Mouse (Mus musculus) heart, postnatal 0 days (tissue): ENCODE data around the gene Astn2. TPM values are rescaled to one million over a fixed set of nuclear protein-coding genes. Genes with fewer than 3 reads are reported as not detected.

Source experiments
- ATAC-seq: fragments of 200-750 bp; cut with Nextera tagmentation; 2 replicates; pipeline ENCODE4 v1.8.0; 2017; ENCODE audit warnings: low read depth, moderate number of reproducible peaks, moderate library complexity; ENCODE audit not compliant: insufficient read depth
- DNase-seq: peaks from one replicate; pipeline ENCODE4 v3.0.0-alpha.2; 2016; ENCODE audit warnings: low spot score
- H3K27ac ChIP-seq: fragments of 300-500 bp; sonication (generic); 2 replicates; pipeline ENCODE4 v1.5.1; 2014; ENCODE audit warnings: low read depth, mild to moderate bottlenecking
- H3K27me3 ChIP-seq: fragments of 300-500 bp; sonication (generic); 2 replicates; pipeline ENCODE4 v1.6.1; 2014; ENCODE audit warnings: low read length, mixed read lengths; ENCODE audit not compliant: control insufficient read depth, insufficient read depth
- H3K36me3 ChIP-seq: fragments of 300-500 bp; sonication (generic); replicated peaks from 2 replicates; pipeline ENCODE4 v1.6.1; 2014; ENCODE audit warnings: low read length, mixed read lengths; ENCODE audit not compliant: control insufficient read depth, insufficient read depth
- H3K4me1 ChIP-seq: fragments of 300-500 bp; sonication (generic); 2 replicates; pipeline ENCODE4 v1.6.1; 2014; ENCODE audit warnings: antibody characterized with exemption; ENCODE audit not compliant: control insufficient read depth, insufficient read depth
- H3K4me2 ChIP-seq: fragments of 300-500 bp; sonication (generic); 2 replicates; pipeline ENCODE4 v1.6.1; 2014; ENCODE audit warnings: low read depth, mild to moderate bottlenecking, low read length, moderate library complexity
- H3K4me3 ChIP-seq: fragments of 300-500 bp; sonication (generic); 2 replicates; pipeline ENCODE4 v1.5.1; 2014; ENCODE audit warnings: low read depth, low read length
- H3K9ac ChIP-seq: fragments of 300-500 bp; sonication (generic); replicated peaks from 2 replicates; pipeline ENCODE4 v1.6.1; 2014; ENCODE audit warnings: low read depth, low read length, mixed read lengths
- H3K9me3 ChIP-seq: fragments of 300-500 bp; sonication (generic); replicated peaks from 2 replicates; pipeline ENCODE4 v1.6.1; 2016; ENCODE audit warnings: low read length; ENCODE audit not compliant: control insufficient read depth
- CTCF ChIP-seq: IDR thresholded peaks from 2 replicates; pipeline ENCODE4 v1.5.1; 2016; ENCODE audit warnings: antibody characterized with exemption, control low read depth, low read depth
- EP300 ChIP-seq: IDR thresholded peaks from 2 replicates; pipeline ENCODE4 v1.6.1; 2016; ENCODE audit warnings: antibody characterized with exemption, low read depth
- WGBS: fragments of 180-500 bp; shearing (Covaris S2); extraction: QIAGEN DNeasy Blood & Tissue Kit; methylation state at CpG from one replicate; pipeline ENCODE4 v1.1.7; 2014; 5-methylcytosine and 5-hydroxymethylcytosine counted together
- polyA plus RNA-seq: library from polyadenylated mRNA; unstranded; fragments of >200 nt; fragmentation: Nextera tagmentation; extraction: Ambion mirVana; gene quantifications from 2 replicates; pipeline ENCODE4 v1.2.1, GENCODE M21; 2015
- total RNA-seq: library from RNA; depleted of rRNA; stranded (reverse); fragments of >200 nt; gene quantifications from 2 replicates; pipeline ENCODE4 v1.2.3, GENCODE M21; 2014; ENCODE audit warnings: low replicate concordance

Gene Astn2
- total and polyA plus RNA-seq, 2 experiments from 2014 or later: 0.25 to 3.7 TPM

- Histone ChIP-seq H3K36me3 (no peaks in the 10 kb centered on the region), H3K27me3 (no peaks in the 10 kb centered on the region)
- TF ChIP-seq CTCF (no peak), EP300 (no peak)
Measured at GRCm38 (mm10) chr4:65773368-65774010, 630.9 kb downstream of the Astn2 start.

GRCm38 (mm10) chr4:65770952-65771351 lies 633.5 kb downstream of the Astn2 start:
- Histone ChIP-seq H3K4me1 (no peaks in the 10 kb centered on the region), H3K4me2 (no peak overlapping the region), H3K9me3 (no peaks in the 10 kb centered on the region), H3K4me3 (no peak overlapping the region), H3K27ac (no peak overlapping the region), H3K9ac (no peak overlapping the region), H3K36me3 (no peaks in the 10 kb centered on the region), H3K27me3 (no peaks in the 10 kb centered on the region)
- TF ChIP-seq EP300: no peak
- TF ChIP-seq CTCF: no peak
- ATAC-seq (no peak), DNase-seq (no peak)
- WGBS: 81% methylated on average over 4 of the region's 4 CpGs

More at GRCm38 (mm10) chr4:65773368-65774010, 630.9 kb downstream of the Astn2 start:
- no peak for DNase-seq
- H3K9me3 ChIP-seq: no peaks in the 10 kb centered on the region
- WGBS: 74% methylated on average over 5 of the region's 5 CpGs
- no peak overlapping the region for H3K9ac ChIP-seq
- no peak for ATAC-seq
- no peaks in the 10 kb centered on the region for H3K4me1 ChIP-seq
- H3K4me2 ChIP-seq: no peak overlapping the region
- no peak overlapping the region for H3K27ac ChIP-seq
- H3K4me3 ChIP-seq: no peak overlapping the region

- no peak for ATAC-seq
- WGBS: 42% methylated on average over 2 of the region's 2 CpGs
- H3K9me3 ChIP-seq: no peaks in the 10 kb centered on the region
Measured at GRCm38 (mm10) chr4:65767919-65768318, 636.5 kb downstream of the Astn2 start.

GRCm38 (mm10) chr4:65767431-65767830 lies 637.0 kb downstream of the Astn2 start:
- no peak overlapping the region for H3K27ac ChIP-seq
- TF ChIP-seq CTCF (no peak), EP300 (no peak)
- no peaks in the 10 kb centered on the region for H3K4me1 ChIP-seq
- H3K4me2 ChIP-seq: no peak overlapping the region
- WGBS: 74% methylated on average over 4 of the region's 4 CpGs
- H3K4me3 ChIP-seq: no peak overlapping the region
- no peaks in the 10 kb centered on the region for H3K27me3 ChIP-seq
- no peak for ATAC-seq
- no peaks in the 10 kb centered on the region for H3K9me3 ChIP-seq
- DNase-seq: no peak
- no peak overlapping the region for H3K9ac ChIP-seq
- no peaks in the 10 kb centered on the region for H3K36me3 ChIP-seq

More at GRCm38 (mm10) chr4:65767919-65768318, 636.5 kb downstream of the Astn2 start:
- H3K4me3 ChIP-seq: no peak overlapping the region
- TF ChIP-seq EP300: no peak
- no peak for TF ChIP-seq CTCF
- no peaks in the 10 kb centered on the region for H3K4me1 ChIP-seq
- H3K36me3 ChIP-seq: no peaks in the 10 kb centered on the region
- H3K4me2 ChIP-seq: no peak overlapping the region
- no peak overlapping the region for H3K9ac ChIP-seq
- no peaks in the 10 kb centered on the region for H3K27me3 ChIP-seq
- DNase-seq: no peak
- no peak overlapping the region for H3K27ac ChIP-seq

GRCm38 (mm10) chr4:65765312-65765711 lies 639.1 kb downstream of the Astn2 start:
- Histone ChIP-seq H3K4me1 (no peaks in the 10 kb centered on the region), H3K36me3 (no peaks in the 10 kb centered on the region), H3K27ac (no peak overlapping the region), H3K4me3 (no peak overlapping the region), H3K9me3 (no peaks in the 10 kb centered on the region), H3K27me3 (no peaks in the 10 kb centered on the region), H3K4me2 (no peak overlapping the region), H3K9ac (no peak overlapping the region)
- ATAC-seq (no peak), DNase-seq (no peak)
- 65% methylated on average over 3 of the region's 3 CpGs for WGBS
- no peak for TF ChIP-seq CTCF
- no peak for TF ChIP-seq EP300

- no peak overlapping the region for H3K27ac ChIP-seq
- no peaks in the 10 kb centered on the region for H3K4me1 ChIP-seq
- no peaks in the 10 kb centered on the region for H3K27me3 ChIP-seq
- WGBS: 68% methylated on average over 4 of the region's 4 CpGs
- ATAC-seq (no peak), DNase-seq (no peak)
- H3K36me3 ChIP-seq: no peaks in the 10 kb centered on the region
- H3K9me3 ChIP-seq: no peaks in the 10 kb centered on the region
- H3K9ac ChIP-seq: no peak overlapping the region
- no peak overlapping the region for H3K4me2 ChIP-seq
- H3K4me3 ChIP-seq: no peak overlapping the region
- no peak for TF ChIP-seq EP300
- TF ChIP-seq CTCF: no peak
Measured at GRCm38 (mm10) chr4:65764275-65764674, 640.1 kb downstream of the Astn2 start.
